Mouse (Mus musculus): ENCODE results near the gene Syngr2. TPM values are rescaled to one million over a fixed set of nuclear protein-coding genes. Genes with fewer than 3 reads are reported as not detected.
"Not testable (repeated sequence)": the region's sequence is repeated elsewhere in the genome, so short reads cannot be mapped to it uniquely, and the experiment has no call there.

Syngr2 gene
- total RNA-seq, 2 experiments from 2014 or later: 112 TPM

GRCm38 (mm10) chr11:117832086-117832969, 22.9 kb downstream of the Syngr2 start:
- DNase-seq: peak; percentile 77 to 81

GRCm38 (mm10) chr11:117833509-117833908, 24.0 kb downstream of the Syngr2 start:
- DNase-seq: not testable (repeated sequence)

- DNase-seq: no peak
These were observed 24.6 kb downstream of the Syngr2 start for GRCm38 (mm10) chr11:117834086-117834485.

GRCm38 (mm10) chr11:117836306-117836705, 26.8 kb downstream of the Syngr2 start:
- DNase-seq: no peak

GRCm38 (mm10) chr11:117838572-117838971, 29.1 kb downstream of the Syngr2 start:
- no peak for DNase-seq

- DNase-seq: no peak
These were observed 29.6 kb downstream of the Syngr2 start for GRCm38 (mm10) chr11:117839021-117839420.

- DNase-seq: no peak
These were observed 31.4 kb downstream of the Syngr2 start for GRCm38 (mm10) chr11:117840910-117841309.

GRCm38 (mm10) chr11:117843434-117843833, 34.0 kb downstream of the Syngr2 start:
- DNase-seq: no peak

GRCm38 (mm10) chr11:117844997-117845396, 35.5 kb downstream of the Syngr2 start:
- DNase-seq: no peak

GRCm38 (mm10) chr11:117845651-117846050, 36.2 kb downstream of the Syngr2 start:
- DNase-seq: no peak

GRCm38 (mm10) chr11:117846640-117847039, 37.2 kb downstream of the Syngr2 start:
- no peak for DNase-seq

GRCm38 (mm10) chr11:117847593-117848215, 38.2 kb downstream of the Syngr2 start:
- DNase-seq: no peak

GRCm38 (mm10) chr11:117848271-117848984, 39.0 kb downstream of the Syngr2 start:
- DNase-seq: peak in 1 of 2 experiments; percentile 63

- peak; percentile 96 to 97 for DNase-seq
These were observed 39.7 kb downstream of the Syngr2 start, which contains the start of gene Birc5 for GRCm38 (mm10) chr11:117848985-117849671. Gene Birc5, plus strand, starts transcription at chr11:117849251.

GRCm38 (mm10) chr11:117852875-117853274, 43.4 kb downstream of the Syngr2 start:
- DNase-seq: no peak

- no peak for DNase-seq
These were observed 44.8 kb downstream of the Syngr2 start for GRCm38 (mm10) chr11:117854241-117854640.

- DNase-seq: no peak
These were observed 45.9 kb downstream of the Syngr2 start for GRCm38 (mm10) chr11:117855360-117855759.

GRCm38 (mm10) chr11:117855975-117856374, 46.5 kb downstream of the Syngr2 start:
- no peak for DNase-seq

- no peak for DNase-seq
These were observed 48.0 kb downstream of the Syngr2 start for GRCm38 (mm10) chr11:117857462-117857861.

GRCm38 (mm10) chr11:117858392-117858791, 48.9 kb downstream of the Syngr2 start:
- DNase-seq: no peak

- DNase-seq: no peak
These were observed 51.1 kb downstream of the Syngr2 start, which contains the start of gene Tmem235 for GRCm38 (mm10) chr11:117860601-117861000. Gene Tmem235, plus strand, starts transcription at chr11:117860752.
